Mouse (Mus musculus): ENCODE results near the gene Zfand2b. TPM values are rescaled to one million over a fixed set of nuclear protein-coding genes. Genes with fewer than 3 reads are reported as not detected.

Zfand2b gene
- polyA plus RNA-seq, 1 experiment from 2014 or later: 33.2 TPM

DNA sequence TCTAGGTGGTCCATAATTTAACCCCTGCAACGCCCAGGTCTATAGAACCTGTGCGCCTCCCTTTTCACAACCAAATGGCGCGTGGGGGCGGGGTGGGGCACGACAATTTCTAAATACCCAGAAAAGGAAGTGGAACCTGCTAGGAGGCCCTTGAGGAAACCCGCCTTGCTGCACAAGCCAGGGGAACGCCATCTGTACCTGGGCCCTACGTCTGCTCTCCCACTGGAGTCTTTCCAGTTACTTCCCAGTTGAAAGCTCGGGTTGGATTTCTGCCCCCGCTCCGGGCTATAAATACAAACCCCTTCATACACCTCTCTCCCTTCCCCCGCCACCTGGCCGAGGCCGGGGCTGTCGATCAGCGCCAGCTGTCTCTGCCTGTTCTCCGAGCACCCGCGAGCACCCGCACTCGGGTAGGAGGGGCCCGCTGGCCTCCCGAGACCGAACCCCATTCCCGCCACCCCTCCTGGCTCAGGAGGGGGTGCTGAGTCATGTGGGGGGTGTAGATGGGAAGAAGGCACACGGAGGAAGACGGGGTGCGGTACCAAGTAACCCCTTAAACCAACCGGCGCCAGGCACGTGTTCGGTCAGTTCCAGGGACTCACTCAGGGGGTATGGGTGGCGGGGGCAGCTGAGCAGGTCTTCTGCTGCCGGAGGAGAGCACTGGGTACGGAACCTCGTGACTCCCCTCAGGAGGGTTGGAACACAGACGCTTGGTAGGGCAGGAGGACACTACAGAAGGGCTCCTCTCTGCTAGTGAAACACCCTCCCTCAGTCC, 50.0 kb downstream of the Zfand2b start:
- Histone ChIP-seq H3K27ac (peak overlapping the region; percentile 20), H3K9me3 (replicated peaks) (no peaks in the 10 kb centered on the region), H3K4me3 (peak overlapping the region; percentile 54), H3K9ac (peak overlapping the region; percentile 65), H3K27me3 (peaks cover 78% of the 10 kb centered on the region), H3K4me2 (peak overlapping the region; percentile 91), H3K4me1 (peaks cover 21% of the 10 kb centered on the region), H3K36me3 (ENCODE audit: poor library complexity, severe bottlenecking) (peaks cover 29% of the 10 kb centered on the region)
- 1% methylated on average over 35 of the region's 38 CpGs for WGBS
- peak; percentile 56 for ATAC-seq

DNA sequence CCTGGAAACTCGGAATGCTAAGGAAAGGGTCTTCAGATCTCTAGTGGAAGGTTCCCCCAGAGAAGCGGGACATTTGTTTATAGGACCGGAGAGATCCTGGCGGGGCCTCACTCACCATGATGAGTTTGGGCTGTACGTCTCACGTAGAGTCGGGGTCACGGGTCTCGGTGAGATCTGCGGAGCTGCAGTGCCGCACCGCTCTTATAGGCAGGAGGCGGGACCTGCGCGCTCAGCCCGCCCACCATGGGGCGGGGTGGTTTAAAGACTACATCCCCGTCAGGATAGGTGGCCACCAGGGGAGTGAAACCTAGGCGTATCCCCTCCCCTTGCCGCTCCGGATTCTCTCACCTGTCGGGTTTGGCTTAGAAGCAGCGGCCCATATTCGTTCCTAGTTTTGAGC, 50.6 kb downstream of the Zfand2b start:
- whole genome bisulfite sequencing: under 1% methylated on average over 24 of the region's 24 CpGs
- H3K27me3 ChIP-seq: peaks cover 79% of the 10 kb centered on the region
- H3K4me3 ChIP-seq: peak overlapping the region; percentile 54
- peak overlapping the region; percentile 65 for H3K9ac ChIP-seq
- ATAC-seq: peak; percentile 86
- peaks cover 21% of the 10 kb centered on the region for H3K4me1 ChIP-seq
- peaks cover 22% of the 10 kb centered on the region for H3K36me3 ChIP-seq (ENCODE audit: poor library complexity, severe bottlenecking)
- no peaks in the 10 kb centered on the region for H3K9me3 ChIP-seq (replicated peaks)
- H3K4me2 ChIP-seq: peak overlapping the region; percentile 91
- no peak overlapping the region for H3K27ac ChIP-seq

DNA sequence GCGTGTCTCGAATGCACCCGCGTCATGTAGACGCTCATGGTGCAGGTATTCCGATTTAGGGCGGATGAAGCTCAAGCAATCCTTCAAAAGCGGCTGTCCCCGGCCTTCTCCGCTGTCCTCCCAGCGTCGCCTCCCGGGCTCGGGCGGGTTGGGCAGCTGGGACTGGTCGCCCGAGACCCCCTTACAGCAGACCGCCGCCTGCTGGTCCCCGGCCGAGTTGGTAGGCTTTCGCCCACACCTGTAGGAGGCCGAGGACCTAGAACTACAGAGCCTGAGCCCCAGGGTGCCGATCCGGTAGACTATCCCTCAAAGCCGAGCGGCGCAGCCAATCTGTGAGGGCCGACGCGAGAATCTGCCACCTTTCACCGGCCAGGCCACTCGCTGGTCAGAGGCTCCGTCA, 51.1 kb downstream of the Zfand2b start, which contains the start of gene Tuba4a:
Gene Tuba4a (minus strand): TSS at position 335 of the 400 bp plus-strand sequence.
- Histone ChIP-seq H3K36me3 (ENCODE audit: poor library complexity, severe bottlenecking) (peaks cover 17% of the 10 kb centered on the region), H3K9me3 (replicated peaks) (no peaks in the 10 kb centered on the region), H3K27ac (peak within 1 kb of the TSS; percentile 8; the same call in 1 of the 2 replicates), H3K9ac (peak within 1 kb of the TSS; percentile 65), H3K4me2 (peak within 1 kb of the TSS; percentile 91), H3K4me1 (peaks cover 21% of the 10 kb centered on the region), H3K27me3 (peaks cover 79% of the 10 kb centered on the region), H3K4me3 (peak within 1 kb of the TSS; percentile 54)
- WGBS: under 1% methylated on average over 34 of the region's 34 CpGs
- ATAC-seq: peak; percentile 48

Small RNA genes within 50 kb of the gene (microRNA-seq; reads per million reads assigned to microRNA genes)
- gene Gm27943: not detected

Other genes starting within 250 kb of the Zfand2b start
- 0.56 and 0.57 TPM in 2 replicates for gene Cfap65, start 233.0 kb upstream of the Zfand2b start, polyA plus RNA-seq (2015; fragmentation: Nextera tagmentation; extraction: Ambion mirVana)
- 0.20 and 0.21 TPM in 2 replicates for gene Ihh, start 217.0 kb upstream of the Zfand2b start, polyA plus RNA-seq (2015; fragmentation: Nextera tagmentation; extraction: Ambion mirVana)
- 8.4 and 10.6 TPM in 2 replicates for gene Nhej1, start 43.4 kb upstream of the Zfand2b start, polyA plus RNA-seq (2015; fragmentation: Nextera tagmentation; extraction: Ambion mirVana)
- gene Slc23a3, start 34.8 kb upstream of the Zfand2b start, polyA plus RNA-seq (2015; fragmentation: Nextera tagmentation; extraction: Ambion mirVana): 0.08 TPM in 1 of 2 replicates, not detected in the other
- gene Cnppd1, start 25.9 kb upstream of the Zfand2b start, polyA plus RNA-seq (2015; fragmentation: Nextera tagmentation; extraction: Ambion mirVana): 47.1 and 52.8 TPM in 2 replicates
- gene Retreg2, start 25.9 kb upstream of the Zfand2b start, polyA plus RNA-seq (2015; fragmentation: Nextera tagmentation; extraction: Ambion mirVana): 71.8 and 75.1 TPM in 2 replicates
- 28.6 and 31.7 TPM in 2 replicates for gene Abcb6, start 11.7 kb downstream of the Zfand2b start, polyA plus RNA-seq (2015; fragmentation: Nextera tagmentation; extraction: Ambion mirVana)
- 22.0 and 23.1 TPM in 2 replicates for gene Ankzf1, start 23.5 kb downstream of the Zfand2b start, polyA plus RNA-seq (2015; fragmentation: Nextera tagmentation; extraction: Ambion mirVana)
- gene Atg9a, start 23.6 kb downstream of the Zfand2b start, polyA plus RNA-seq (2015; fragmentation: Nextera tagmentation; extraction: Ambion mirVana): 29.7 and 31.8 TPM in 2 replicates
- gene Glb1l, start 42.2 kb downstream of the Zfand2b start, polyA plus RNA-seq (2015; fragmentation: Nextera tagmentation; extraction: Ambion mirVana): 14.6 and 21.1 TPM in 2 replicates
- 143 and 157 TPM in 2 replicates for gene Stk16, start 42.2 kb downstream of the Zfand2b start, polyA plus RNA-seq (2015; fragmentation: Nextera tagmentation; extraction: Ambion mirVana)
- gene Tuba4a, start 51.2 kb downstream of the Zfand2b start, polyA plus RNA-seq (2015; fragmentation: Nextera tagmentation; extraction: Ambion mirVana): 15.3 and 16.6 TPM in 2 replicates
- gene A630095N17Rik, start 63.5 kb downstream of the Zfand2b start, polyA plus RNA-seq (2015; fragmentation: Nextera tagmentation; extraction: Ambion mirVana): not detected in 2 replicates
- 40.0 and 41.7 TPM in 2 replicates for gene Dnajb2, start 67.8 kb downstream of the Zfand2b start, polyA plus RNA-seq (2015; fragmentation: Nextera tagmentation; extraction: Ambion mirVana)
- gene Ptprn, start 95.9 kb downstream of the Zfand2b start, polyA plus RNA-seq (2015; fragmentation: Nextera tagmentation; extraction: Ambion mirVana): 4.5 and 6.5 TPM in 2 replicates
- gene Resp18, start 109.8 kb downstream of the Zfand2b start, polyA plus RNA-seq (2015; fragmentation: Nextera tagmentation; extraction: Ambion mirVana): 37.0 and 44.1 TPM in 2 replicates
- 140 and 142 TPM in 2 replicates for gene Dnpep, start 149.3 kb downstream of the Zfand2b start, polyA plus RNA-seq (2015; fragmentation: Nextera tagmentation; extraction: Ambion mirVana)
- gene Des, start 191.7 kb downstream of the Zfand2b start, polyA plus RNA-seq (2015; fragmentation: Nextera tagmentation; extraction: Ambion mirVana): 0.81 and 1.1 TPM in 2 replicates
- gene Speg, start 206.7 kb downstream of the Zfand2b start, polyA plus RNA-seq (2015; fragmentation: Nextera tagmentation; extraction: Ambion mirVana): 7.6 and 9.0 TPM in 2 replicates